In the genomic region with DNA sequence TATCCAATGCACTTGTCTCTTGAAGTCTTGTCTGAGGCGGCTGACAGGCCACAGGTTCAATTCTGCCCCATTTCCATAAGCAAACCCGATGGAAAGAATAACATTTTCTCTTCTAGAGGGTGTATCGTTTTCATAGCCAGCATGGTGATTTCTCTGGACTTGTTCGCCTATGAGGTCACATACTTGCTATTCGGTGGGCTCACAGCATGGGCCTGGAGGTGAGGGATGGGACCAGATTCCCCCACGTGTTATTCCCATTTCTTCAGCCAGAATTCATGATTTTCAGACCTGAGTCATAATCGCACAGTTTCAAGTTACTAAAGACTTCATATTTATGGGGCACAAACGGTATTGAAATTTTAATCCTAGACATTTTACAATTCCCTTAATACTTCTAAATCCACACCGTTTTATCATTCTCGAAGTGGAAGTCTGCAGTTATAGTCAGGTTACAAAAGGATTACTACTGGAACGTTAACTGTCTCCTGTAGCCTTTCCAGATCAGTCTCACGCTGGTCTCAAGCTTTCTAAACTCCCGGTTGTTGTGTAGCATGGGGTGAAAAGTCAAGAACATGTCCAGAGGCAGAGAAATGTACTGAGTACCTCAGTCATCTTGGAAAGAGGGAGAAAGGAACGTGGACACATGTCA, we compare ENCODE assay signal across 20 mouse cellular contexts. TPM values are rescaled to one million over a fixed set of nuclear protein-coding genes. Genes with fewer than 3 reads are reported as not detected.
DNase-seq lines count a peak whose midpoint lies in the region; ATAC-seq and TF ChIP-seq lines count a peak whose summit lies in the region.
"Had no signal": no experiment of that assay in that cellular context is flagged by ENCODE, and none has a peak within 500 bp of the region (broad histone marks: within the 10 kb centered on the region; RNA-seq: fewer than 3 reads in every experiment).

No protein-coding gene starts in this region.

- no peaks in the 10 kb centered on the region for H3K9me3 ChIP-seq in limb, embryonic 13.5 days
- H3K9me3 ChIP-seq in limb, embryonic 10.5 days (replicated peaks) = no peaks in the 10 kb centered on the region
- H3K9me3 ChIP-seq in limb, embryonic 15.5 days = no peaks in the 10 kb centered on the region
- H3K9me3 ChIP-seq in forebrain, embryonic 13.5 days (replicated peaks) = no peaks in the 10 kb centered on the region
- H3K9me3 ChIP-seq in forebrain, embryonic 12.5 days = no peaks in the 10 kb centered on the region
- H3K9me3 ChIP-seq: embryonic facial prominence, embryonic 10.5 days; embryonic facial prominence, embryonic 12.5 days; forebrain, embryonic 10.5 days had no signal

- WGBS in limb, embryonic 13.5 days = 49% methylated on average over 14 of the region's 14 CpGs
- WGBS in limb, embryonic 10.5 days = 89% methylated on average over 14 of the region's 14 CpGs
- WGBS in limb, embryonic 15.5 days = 50% methylated on average over 14 of the region's 14 CpGs
- WGBS in forebrain, embryonic 13.5 days = 87% methylated on average over 14 of the region's 14 CpGs
- 86% methylated on average over 14 of the region's 14 CpGs for WGBS in forebrain, embryonic 12.5 days

- DNase-seq in limb, embryonic 10.5 days (ENCODE audit: low spot score) = no peak
- DNase-seq: adrenal gland, adult 2 months; adrenal gland, postnatal 10 days; adrenal gland, postnatal 25 days; cerebellum, adult 11-12 months; cerebellum, adult 2 months; cerebellum, adult 9-10 months; cerebellum, postnatal 10 days; cerebellum, postnatal 25 days had no signal

- no peak for TF ChIP-seq CTCF in embryonic fibroblast, embryonic 13.5 days (IDR thresholded peaks at IDR 0.05; ENCODE audit: borderline replicate concordance, insufficient read depth, low read length)

- no peak for TF ChIP-seq POLR2A in embryonic fibroblast, embryonic 13.5 days (IDR thresholded peaks at IDR 0.05; ENCODE audit: low read depth, low read length)

- no peak overlapping the region for H3K27ac ChIP-seq in limb, embryonic 13.5 days
- no peak overlapping the region for H3K27ac ChIP-seq in limb, embryonic 10.5 days
- H3K27ac ChIP-seq in embryonic fibroblast, embryonic 13.5 days (ENCODE audit: insufficient read depth, low read length) = peak overlapping the region; percentile 64
- peak overlapping the region; percentile 50 for H3K27ac ChIP-seq in limb, embryonic 15.5 days
- no peak overlapping the region for H3K27ac ChIP-seq in forebrain, embryonic 13.5 days
- H3K27ac ChIP-seq in forebrain, embryonic 12.5 days = no peak overlapping the region
- H3K27ac ChIP-seq: embryonic facial prominence, embryonic 10.5 days; embryonic facial prominence, embryonic 12.5 days; forebrain, embryonic 10.5 days had no signal

- no peaks in the 10 kb centered on the region for H3K36me3 ChIP-seq in limb, embryonic 13.5 days
- no peaks in the 10 kb centered on the region for H3K36me3 ChIP-seq in limb, embryonic 10.5 days
- H3K36me3 ChIP-seq in limb, embryonic 15.5 days = no peaks in the 10 kb centered on the region
- no peaks in the 10 kb centered on the region for H3K36me3 ChIP-seq in forebrain, embryonic 13.5 days (ENCODE audit: poor library complexity, severe bottlenecking)
- no peaks in the 10 kb centered on the region for H3K36me3 ChIP-seq in forebrain, embryonic 12.5 days (replicated peaks)
- H3K36me3 ChIP-seq: embryonic facial prominence, embryonic 10.5 days; embryonic facial prominence, embryonic 12.5 days; forebrain, embryonic 10.5 days had no signal

- no peak overlapping the region for H3K9ac ChIP-seq in limb, embryonic 13.5 days
- H3K9ac ChIP-seq in limb, embryonic 15.5 days = no peak overlapping the region
- H3K9ac ChIP-seq in forebrain, embryonic 13.5 days = no peak overlapping the region
- H3K9ac ChIP-seq in forebrain, embryonic 12.5 days = no peak overlapping the region
- H3K9ac ChIP-seq: embryonic facial prominence, embryonic 12.5 days had no signal

- H3K4me2 ChIP-seq in limb, embryonic 13.5 days (replicated peaks) = no peak overlapping the region
- no peak overlapping the region for H3K4me2 ChIP-seq in limb, embryonic 15.5 days
- no peak overlapping the region for H3K4me2 ChIP-seq in forebrain, embryonic 13.5 days
- H3K4me2 ChIP-seq in forebrain, embryonic 12.5 days = no peak overlapping the region
- H3K4me2 ChIP-seq: embryonic facial prominence, embryonic 12.5 days had no signal

- H3K4me3 ChIP-seq in limb, embryonic 13.5 days = no peak overlapping the region
- H3K4me3 ChIP-seq in limb, embryonic 10.5 days = no peak overlapping the region
- no peak overlapping the region for H3K4me3 ChIP-seq in embryonic fibroblast, embryonic 13.5 days (ENCODE audit: insufficient read depth, low read length)
- no peak overlapping the region for H3K4me3 ChIP-seq in limb, embryonic 15.5 days
- H3K4me3 ChIP-seq in forebrain, embryonic 13.5 days = no peak overlapping the region
- no peak overlapping the region for H3K4me3 ChIP-seq in forebrain, embryonic 12.5 days (replicated peaks)
- H3K4me3 ChIP-seq: embryonic facial prominence, embryonic 10.5 days; embryonic facial prominence, embryonic 12.5 days; erythroblast, embryonic 14.5 days; forebrain, embryonic 10.5 days had no signal

- H3K4me1 ChIP-seq in limb, embryonic 13.5 days = peaks cover 6% of the 10 kb centered on the region; the same call in 1 of the 2 replicates
- H3K4me1 ChIP-seq in limb, embryonic 10.5 days = no peaks in the 10 kb centered on the region
- H3K4me1 ChIP-seq in embryonic fibroblast, embryonic 13.5 days (ENCODE audit: control insufficient read depth, insufficient read depth, low read length) = peaks cover 5% of the 10 kb centered on the region
- H3K4me1 ChIP-seq in limb, embryonic 15.5 days = no peaks in the 10 kb centered on the region; the same call in 1 of the 2 replicates
- H3K4me1 ChIP-seq in forebrain, embryonic 13.5 days = no peaks in the 10 kb centered on the region
- H3K4me1 ChIP-seq in forebrain, embryonic 12.5 days = no peaks in the 10 kb centered on the region
- H3K4me1 ChIP-seq: embryonic facial prominence, embryonic 10.5 days; embryonic facial prominence, embryonic 12.5 days; forebrain, embryonic 10.5 days had no signal

- H3K27me3 ChIP-seq in limb, embryonic 13.5 days = no peaks in the 10 kb centered on the region
- H3K27me3 ChIP-seq in limb, embryonic 10.5 days (ENCODE audit: low read depth, poor library complexity, severe bottlenecking) = no peaks in the 10 kb centered on the region
- no peaks in the 10 kb centered on the region for H3K27me3 ChIP-seq in limb, embryonic 15.5 days
- H3K27me3 ChIP-seq in forebrain, embryonic 13.5 days = no peaks in the 10 kb centered on the region
- H3K27me3 ChIP-seq in forebrain, embryonic 12.5 days = no peaks in the 10 kb centered on the region
- H3K27me3 ChIP-seq: embryonic facial prominence, embryonic 12.5 days had no signal

- ATAC-seq in limb, embryonic 13.5 days (ENCODE audit: low FRiP score, low read depth) = peak; percentile 80
- ATAC-seq in limb, embryonic 15.5 days (ENCODE audit: insufficient number of reproducible peaks, low FRiP score, low TSS enrichment, low read depth) = peak; percentile 67; the same call in 1 of the 2 replicates
- no peak for ATAC-seq in forebrain, embryonic 13.5 days
- no peak for ATAC-seq in forebrain, embryonic 12.5 days (ENCODE audit: low FRiP score)
- ATAC-seq: forebrain, embryonic 14.5 days; forebrain, embryonic 16.5 days had no signal

RNA-seq across cellular contexts. Expression of a gene that starts 58.4 kb away (rescaled TPM):
- polyA plus RNA-seq in limb, embryonic 13.5 days (2015; fragmentation: Nextera tagmentation; extraction: Ambion mirVana) = 4.9 and 7.3 TPM in 2 replicates
- 3.1 and 3.4 TPM in 2 replicates for polyA plus RNA-seq in limb, embryonic 10.5 days (2016; fragmentation: Nextera tagmentation; extraction: Ambion mirVana)
- polyA plus RNA-seq in embryonic fibroblast, embryonic 13.5 days (2011; ENCODE audit: insufficient read length, low read depth, missing spikeins) = 76.7 and 104 TPM in 2 replicates
- polyA plus RNA-seq in limb, embryonic 15.5 days (2015; fragmentation: Nextera tagmentation; extraction: Ambion mirVana) = 8.1 and 9.3 TPM in 2 replicates
- 1.3 and 1.4 TPM in 2 replicates for polyA plus RNA-seq in forebrain, embryonic 13.5 days (2015; fragmentation: Nextera tagmentation; extraction: Ambion mirVana)
- 1.8 and 2.1 TPM in 2 replicates for polyA plus RNA-seq in forebrain, embryonic 12.5 days (2016; fragmentation: Nextera tagmentation; extraction: Ambion mirVana)

Comparison
In these comparisons a context has a peak if more than half of its experiments do, and no peak if none do; other contexts are left out.
1. H3K27ac ChIP-seq: peak in embryonic fibroblast, embryonic 13.5 days (single experiment) and limb, embryonic 15.5 days (single experiment); none in limb, embryonic 13.5 days (single experiment), limb, embryonic 10.5 days (single experiment), forebrain, embryonic 13.5 days (single experiment) and forebrain, embryonic 12.5 days (single experiment).
2. ATAC-seq: peak in limb, embryonic 13.5 days (single experiment) and limb, embryonic 15.5 days (single experiment); none in forebrain, embryonic 13.5 days (single experiment) and forebrain, embryonic 12.5 days (single experiment).